16 mouse cellular contexts compared by ENCODE assay signal in genomic region chr14:15897098-15897497, GRCm38 (mm10).
A peak's percentile ranks its signal among the peaks of the same experiment; 100 is the strongest.
DNase-seq lines count a peak whose midpoint lies in the region; ATAC-seq lines count a peak whose summit lies in the region.
"Had no signal": no experiment of that assay in that cellular context is flagged by ENCODE, and none has a peak within 500 bp of the region (broad histone marks: within the 10 kb centered on the region; RNA-seq: fewer than 3 reads in every experiment).

No protein-coding gene starts in this region.

- ATAC-seq in cerebellum, adult (ENCODE audit: insufficient number of reproducible peaks, low FRiP score, low TSS enrichment): peak; percentile 90
- ATAC-seq: activated CD4-positive, CD25-positive, alpha-beta regulatory T cell, adult 4 months; CD4-positive, CD25-positive, alpha-beta regulatory T cell, adult 4 months; forebrain, embryonic 14.5 days; forebrain, embryonic 16.5 days; Patski had no signal

- DNase-seq in cerebellum, adult 8-10 months: no peak
- DNase-seq in cerebellum, adult 9-11 months: peak; percentile 39
- no peak for DNase-seq in cerebellum, postnatal 10 days
- DNase-seq in brain, adult 2 months (ENCODE audit: low read depth, low spot score): peak; percentile 54
- DNase-seq: adrenal gland, adult 8-10 months; adrenal gland, postnatal 14 days; adrenal gland, postnatal 36 days; B cell, adult 2 months; cerebellum, postnatal 14 days; embryo, embryonic 11 days had no signal

Comparison
In these comparisons a context has a peak if more than half of its experiments do, and no peak if none do; other contexts are left out.
1. DNase-seq: peak in cerebellum, adult 9-11 months (single experiment) and brain, adult 2 months (single experiment); none in cerebellum, adult 8-10 months (single experiment) and cerebellum, postnatal 10 days (0 of 2).